Mouse (Mus musculus) MEL (cell line): ENCODE data around the gene Zfpm1. TPM values are rescaled to one million over a fixed set of nuclear protein-coding genes. Genes with fewer than 3 reads are reported as not detected.

ENCODE experiments used
- DNase-seq: peaks from one replicate; pipeline ENCODE4 v3.0.0; 2011; ENCODE audit warnings: low read depth, low spot score
- H3K27ac ChIP-seq: 2 replicates; pipeline ENCODE4 v1.5.1; 2012; ENCODE audit warnings: low read depth, mild to moderate bottlenecking, control low read depth, low read length, moderate library complexity; ENCODE audit not compliant: control insufficient read depth
- H3K27me3 ChIP-seq, 2 experiments: fragments of 150-350 bp in 1 of 2; sonication (generic) in 1 of 2; 2 replicates each; pipeline ENCODE4 v1.6.1; 2012; ENCODE audit warnings: low read length in 2 of 2, mild to moderate bottlenecking in 2 of 2, improper control_type of control experiment in 1 of 2, moderate library complexity in 1 of 2; ENCODE audit not compliant: insufficient read depth in 2 of 2, control insufficient read depth in 1 of 2
- H3K36me3 ChIP-seq, 2 experiments: 2 replicates each; pipeline ENCODE4 v1.6.1; 2012 to 2014; ENCODE audit warnings: low read length in 2 of 2, improper control_type of control experiment in 1 of 2, inconsistent platforms in 1 of 2, mild to moderate bottlenecking in 1 of 2; ENCODE audit not compliant: insufficient read depth in 2 of 2, control insufficient read depth in 1 of 2
- H3K4me1 ChIP-seq, 2 experiments: fragments of 150-350 bp in 1 of 2; sonication (generic) in 1 of 2; 2 replicates each; pipeline ENCODE4 v1.6.1; 2012; ENCODE audit warnings: low read length in 2 of 2, improper control_type of control experiment in 1 of 2, mild to moderate bottlenecking in 1 of 2; ENCODE audit not compliant: insufficient read depth in 2 of 2, control insufficient read depth in 1 of 2
- H3K4me3 ChIP-seq, 2 experiments: fragments of 150-350 bp in 1 of 2; sonication (generic) in 1 of 2; 2 replicates each; pipeline ENCODE4 v1.5.1; 2012; ENCODE audit warnings: low read depth in 2 of 2, low read length in 2 of 2, mild to moderate bottlenecking in 2 of 2, moderate library complexity in 2 of 2, control low read depth in 1 of 2, improper control_type of control experiment in 1 of 2; ENCODE audit not compliant: control insufficient read depth in 1 of 2, insufficient read depth in 1 of 2
- H3K79me2 ChIP-seq: 2 replicates; pipeline ENCODE4 v1.6.1; 2012; ENCODE audit warnings: mild to moderate bottlenecking, low read length, moderate library complexity; ENCODE audit not compliant: control insufficient read depth, poor library complexity, insufficient read depth
- H3K9ac ChIP-seq: 2 replicates; pipeline ENCODE4 v1.6.1; 2012; ENCODE audit warnings: low read depth, mild to moderate bottlenecking, control low read depth, low read length, moderate library complexity; ENCODE audit not compliant: control insufficient read depth, poor library complexity, severe bottlenecking
- H3K9me3 ChIP-seq: fragments of 150-350 bp; sonication (generic); replicated peaks from 2 replicates; pipeline ENCODE4 v1.6.1; 2012; ENCODE audit warnings: mild to moderate bottlenecking, low read length, improper control_type of control experiment, moderate library complexity; ENCODE audit not compliant: insufficient read depth
- BHLHE40 ChIP-seq: IDR thresholded peaks from 2 replicates; pipeline ENCODE4 v1.6.1; 2012; ENCODE audit warnings: low read depth, mild to moderate bottlenecking, inconsistent platforms, low read length, improper control_type of control experiment, borderline replicate concordance
- CHD1 ChIP-seq: IDR thresholded peaks from 2 replicates; pipeline ENCODE4 v1.6.1; 2012; ENCODE audit warnings: low read depth, mild to moderate bottlenecking, inconsistent platforms, low read length, improper control_type of control experiment
- CHD2 ChIP-seq: IDR thresholded peaks from 2 replicates; pipeline ENCODE4 v1.6.1; 2011; ENCODE audit warnings: low read length, improper control_type of control experiment
- CTCF ChIP-seq, 3 experiments: IDR thresholded peaks in 2 of 3; conservative IDR thresholded peaks in 1 of 3; 2 replicates each; pipeline ENCODE4 v1.5.1; 2011 to 2012; ENCODE audit warnings: low read length in 3 of 3, low read depth in 2 of 3, mild to moderate bottlenecking in 2 of 3, improper control_type of control experiment in 1 of 3, inconsistent platforms in 1 of 3, mixed read lengths in 1 of 3, moderate library complexity in 1 of 3; ENCODE audit not compliant: control insufficient read depth in 1 of 3, insufficient read depth in 1 of 3, poor library complexity in 1 of 3, severe bottlenecking in 1 of 3
- E2F4 ChIP-seq: IDR thresholded peaks from 2 replicates; pipeline ENCODE4 v1.6.1; 2011; ENCODE audit warnings: low read depth, low read length, improper control_type of control experiment, borderline replicate concordance
- ELF1 ChIP-seq: IDR thresholded peaks from 2 replicates; pipeline ENCODE4 v1.6.1; 2014; ENCODE audit warnings: low read depth, mild to moderate bottlenecking, inconsistent platforms, low read length, improper control_type of control experiment, moderate library complexity
- EP300 ChIP-seq, 2 experiments: IDR thresholded peaks; 2 replicates each; pipeline ENCODE4 v1.6.1; 2011; ENCODE audit warnings: improper control_type of control experiment in 2 of 2, low read length in 2 of 2, low read depth in 1 of 2, mild to moderate bottlenecking in 1 of 2
- ETS1 ChIP-seq: IDR thresholded peaks from 2 replicates; pipeline ENCODE4 v1.6.1; 2012; ENCODE audit warnings: low read depth, mild to moderate bottlenecking, inconsistent platforms, low read length, improper control_type of control experiment, moderate library complexity
- GABPA ChIP-seq: IDR thresholded peaks from 2 replicates; pipeline ENCODE4 v1.6.1; 2012; ENCODE audit warnings: low read depth, mild to moderate bottlenecking, inconsistent platforms, low read length, improper control_type of control experiment, moderate library complexity
- GATA1 ChIP-seq: IDR thresholded peaks from 2 replicates; pipeline ENCODE4 v1.6.1; 2011; ENCODE audit warnings: low read depth, low read length, improper control_type of control experiment
- HCFC1 ChIP-seq: IDR thresholded peaks from 2 replicates; pipeline ENCODE4 v1.6.1; 2012; ENCODE audit warnings: low read depth, mild to moderate bottlenecking, inconsistent platforms, low read length, improper control_type of control experiment, moderate library complexity
- JUND ChIP-seq: IDR thresholded peaks from 2 replicates; pipeline ENCODE4 v1.6.1; 2011; ENCODE audit warnings: low read depth, mild to moderate bottlenecking, improper control_type of control experiment, low read length
- KAT2A ChIP-seq: conservative IDR thresholded peaks from 2 replicates; pipeline ENCODE4 v1.6.1; 2012; ENCODE audit warnings: low read depth, low read length, improper control_type of control experiment, inconsistent platforms
- MAFK ChIP-seq: IDR thresholded peaks from 2 replicates; pipeline ENCODE4 v1.6.1; 2011; ENCODE audit warnings: low read depth, mild to moderate bottlenecking, low read length, improper control_type of control experiment, borderline replicate concordance
- MAX ChIP-seq: IDR thresholded peaks from 2 replicates; pipeline ENCODE4 v1.6.1; 2011; ENCODE audit warnings: low read length, improper control_type of control experiment
- MAZ ChIP-seq: IDR thresholded peaks from 2 replicates; pipeline ENCODE4 v1.6.1; 2012; ENCODE audit warnings: low read depth, mild to moderate bottlenecking, inconsistent platforms, low read length, improper control_type of control experiment
- MEF2A ChIP-seq: IDR thresholded peaks from 2 replicates; pipeline ENCODE4 v1.6.1; 2014; ENCODE audit warnings: low read depth, mild to moderate bottlenecking, inconsistent platforms, low read length, improper control_type of control experiment; ENCODE audit not compliant: poor library complexity, insufficient replicate concordance, severe bottlenecking; ENCODE audit errors: extremely low read depth
- MYB ChIP-seq: IDR thresholded peaks from 2 replicates; pipeline ENCODE4 v1.6.1; 2011; ENCODE audit warnings: mild to moderate bottlenecking, low read depth, low read length, improper control_type of control experiment
- MYC ChIP-seq: IDR thresholded peaks from 2 replicates; pipeline ENCODE4 v1.6.1; 2011; ENCODE audit warnings: low read depth, mild to moderate bottlenecking, low read length, improper control_type of control experiment, moderate library complexity
- NELFE ChIP-seq: IDR thresholded peaks from 2 replicates; pipeline ENCODE4 v1.6.1; 2011; ENCODE audit warnings: low read depth, low read length, improper control_type of control experiment
- NRF1 ChIP-seq: IDR thresholded peaks from 2 replicates; pipeline ENCODE4 v1.6.1; 2014; ENCODE audit warnings: low read depth, mild to moderate bottlenecking, inconsistent platforms, low read length, improper control_type of control experiment, moderate library complexity; ENCODE audit not compliant: poor library complexity, insufficient read depth, severe bottlenecking
- POLR2A ChIP-seq, 2 experiments: IDR thresholded peaks; 2 replicates each; pipeline ENCODE4 v1.6.1; 2011 to 2012; ENCODE audit warnings: low read length in 2 of 2, mild to moderate bottlenecking in 2 of 2, control low read depth in 1 of 2, improper control_type of control experiment in 1 of 2, low read depth in 1 of 2, moderate library complexity in 1 of 2; ENCODE audit not compliant: control insufficient read depth in 1 of 2, insufficient read depth in 1 of 2, poor library complexity in 1 of 2
- POLR2AphosphoS2 ChIP-seq: IDR thresholded peaks from 2 replicates; pipeline ENCODE4 v1.6.1; 2011; ENCODE audit warnings: low read length, improper control_type of control experiment
- POLR2AphosphoS5 ChIP-seq: IDR thresholded peaks from 2 replicates; pipeline ENCODE4 v1.6.1; 2012; ENCODE audit warnings: low read depth, borderline replicate concordance, mild to moderate bottlenecking, inconsistent platforms, low read length, moderate library complexity, mixed read lengths
- RAD21 ChIP-seq: IDR thresholded peaks from 2 replicates; pipeline ENCODE4 v1.6.1; 2011; ENCODE audit warnings: mild to moderate bottlenecking, low read depth, low read length, improper control_type of control experiment
- RCOR1 ChIP-seq: IDR thresholded peaks from 2 replicates; pipeline ENCODE4 v1.6.1; 2012; ENCODE audit warnings: low read depth, mild to moderate bottlenecking, inconsistent platforms, low read length, improper control_type of control experiment
- SIN3A ChIP-seq: IDR thresholded peaks from 2 replicates; pipeline ENCODE4 v1.6.1; 2012; ENCODE audit warnings: low read length, improper control_type of control experiment, inconsistent platforms
- SMC3 ChIP-seq: IDR thresholded peaks from 2 replicates; pipeline ENCODE4 v1.6.1; 2011; ENCODE audit warnings: low read depth, low read length, improper control_type of control experiment
- TAL1 ChIP-seq: IDR thresholded peaks from 2 replicates; pipeline ENCODE4 v1.6.1; 2012; ENCODE audit warnings: mild to moderate bottlenecking, inconsistent platforms, low read length, moderate library complexity, mixed read lengths
- TBP ChIP-seq: IDR thresholded peaks from 2 replicates; pipeline ENCODE4 v1.8.0; 2011; ENCODE audit warnings: low read depth, low read length, improper control_type of control experiment
- TCF12 ChIP-seq: IDR thresholded peaks from 2 replicates; pipeline ENCODE4 v1.6.1; 2014; ENCODE audit warnings: low read depth, mild to moderate bottlenecking, inconsistent platforms, low read length, improper control_type of control experiment, moderate library complexity
- UBTF ChIP-seq: IDR thresholded peaks from 2 replicates; pipeline ENCODE4 v1.6.1; 2012; ENCODE audit warnings: low read depth, mild to moderate bottlenecking, inconsistent platforms, low read length, improper control_type of control experiment, moderate library complexity, borderline replicate concordance; ENCODE audit not compliant: insufficient read depth
- USF1 ChIP-seq: IDR thresholded peaks from 2 replicates; pipeline ENCODE4 v1.6.1; 2014; ENCODE audit warnings: low read depth, mild to moderate bottlenecking, inconsistent platforms, low read length, improper control_type of control experiment, moderate library complexity
- USF2 ChIP-seq, 2 experiments: IDR thresholded peaks; 2 replicates each; pipeline ENCODE4 v1.6.1; 2011 to 2012; ENCODE audit warnings: improper control_type of control experiment in 2 of 2, low read length in 2 of 2, borderline replicate concordance in 1 of 2, inconsistent platforms in 1 of 2, low read depth in 1 of 2, mild to moderate bottlenecking in 1 of 2; ENCODE audit not compliant: insufficient read depth in 1 of 2
- ZC3H11A ChIP-seq: IDR thresholded peaks from 2 replicates; pipeline ENCODE4 v1.6.1; 2012; ENCODE audit warnings: low read depth, mild to moderate bottlenecking, inconsistent platforms, low read length, improper control_type of control experiment
- ZMIZ1 ChIP-seq: IDR thresholded peaks from 2 replicates; pipeline ENCODE4 v1.6.1; 2012; ENCODE audit warnings: low read depth, mild to moderate bottlenecking, inconsistent platforms, low read length, improper control_type of control experiment, moderate library complexity
- ZNF384 ChIP-seq: IDR thresholded peaks from 2 replicates; pipeline ENCODE4 v1.6.1; 2012; ENCODE audit warnings: low read depth, mild to moderate bottlenecking, inconsistent platforms, low read length, improper control_type of control experiment
- polyA plus RNA-seq, 2 experiments: library from polyadenylated mRNA; stranded (reverse) in 1 of 2; unstranded in 1 of 2; fragments of >175 nt in 1 of 2; fragments of >200 nt in 1 of 2; gene quantifications; 2 replicates each; pipeline versions ENCODE4 v1.2.1 to v1.2.4; 2012; ENCODE audit warnings: low replicate concordance in 2 of 2, low read depth in 1 of 2; ENCODE audit not compliant: insufficient read length in 2 of 2, insufficient read depth in 1 of 2, missing spikeins in 1 of 2
- total RNA-seq: library from RNA; depleted of rRNA; stranded (reverse); fragments of 300-350 nt; gene quantifications from 2 replicates; pipeline ENCODE4 v1.2.3, GENCODE M21; 2012

Gene Zfpm1
- total and polyA plus RNA-seq, 3 experiments: 133 to 343 (median 260) TPM

DNA sequence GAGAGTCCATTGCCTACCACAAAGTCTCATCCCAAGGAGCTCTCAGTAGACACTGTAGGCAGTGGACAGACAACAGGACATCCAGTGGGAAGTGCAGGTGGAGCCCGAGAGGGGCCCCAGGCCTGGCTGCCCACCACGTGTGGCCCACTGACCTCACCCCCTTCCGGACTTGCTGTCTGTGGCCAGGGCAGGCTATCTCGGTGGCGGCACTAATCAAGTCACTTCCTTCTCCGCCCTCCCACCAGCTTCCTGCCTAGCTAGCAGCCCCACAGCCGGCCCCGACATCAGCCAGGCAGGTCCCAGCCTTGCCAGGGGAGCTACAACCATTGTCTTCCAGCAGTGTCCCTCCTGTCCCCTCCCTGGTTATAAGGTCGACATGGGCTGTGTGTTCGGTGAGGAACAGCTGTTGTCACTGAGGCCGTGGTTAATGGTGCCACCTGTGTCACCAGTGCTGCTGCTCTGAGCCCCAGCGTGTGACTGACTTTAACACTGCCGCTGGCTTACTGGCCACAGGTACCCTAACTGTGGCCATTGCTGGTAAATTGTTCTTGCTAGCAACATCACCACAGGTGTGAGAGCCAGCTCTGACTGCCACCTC lies 33.1 kb downstream of the Zfpm1 start:
- peaks cover 7% of the 10 kb centered on the region for H3K79me2 ChIP-seq
- DNase-seq: peak; percentile 51
- H3K9me3 ChIP-seq: no peaks in the 10 kb centered on the region
- peak overlapping the region; percentile 87 for H3K27ac ChIP-seq
- peaks cover 17 to 75% of the 10 kb centered on the region in 2 experiments for H3K36me3 ChIP-seq
- peak overlapping the region; percentile 27 for H3K9ac ChIP-seq
- no peaks in the 10 kb centered on the region for H3K27me3 ChIP-seq
- no peak overlapping the region for H3K4me3 ChIP-seq
- peaks cover 29 to 80% of the 10 kb centered on the region in 2 experiments for H3K4me1 ChIP-seq
- TF ChIP-seq SMC3 (no peak), CTCF (IDR thresholded peaks at IDR 0.05 in 2 of 3, conservative IDR thresholded peaks at IDR 0.05 in 1 of 3; ENCODE audit: control insufficient read depth in 1 of 3, insufficient read depth in 1 of 3, low read depth in 2 of 3, low read length in 3 of 3, poor library complexity in 1 of 3, severe bottlenecking in 1 of 3) (no peak), CHD2 (no peak), BHLHE40 (no peak), ELF1 (no peak), ETS1 (peak; percentile 43; the same call in 1 of the 2 replicates), POLR2A (IDR thresholded peaks at IDR 0.05; ENCODE audit: control insufficient read depth in 1 of 2, insufficient read depth in 1 of 2, low read depth in 1 of 2, low read length in 2 of 2, poor library complexity in 1 of 2) (peak in 1 of 2 experiments; percentile 12; a peak in 1 of 4 replicates), ZMIZ1 (no peak), MYC (no peak), GATA1 (0 out of 2 replicates have a peak, but pooled peaks have one; percentile 11), HCFC1 (no peak), SIN3A (peak; percentile 45; the same call in 1 of the 2 replicates), UBTF (no peak), MEF2A (no peak), KAT2A (no peak), NRF1 (no peak), EP300 (IDR thresholded peaks at IDR 0.05; ENCODE audit: low read depth in 1 of 2, low read length in 2 of 2) (peak; percentile 57 to 75; a peak in 3 of 4 replicates), RAD21 (no peak), MAX (peak; percentile 33; the same call in 1 of the 2 replicates), POLR2AphosphoS5 (peak; percentile 56; the same call in 1 of the 2 replicates), ZC3H11A (no peak), MAZ (no peak), E2F4 (no peak), NELFE (no peak), MYB (no peak), GABPA (no peak), JUND (no peak), POLR2AphosphoS2 (no peak), MAFK (no peak), TBP (no peak), CHD1 (no peak), ZNF384 (no peak), USF1 (no peak), USF2 (IDR thresholded peaks at IDR 0.05; ENCODE audit: borderline replicate concordance in 1 of 2, insufficient read depth in 1 of 2, low read depth in 1 of 2, low read length in 2 of 2) (no peak), TAL1 (peak; percentile 48), RCOR1 (no peak), TCF12 (no peak)
